Mouse (Mus musculus) liver, embryonic 14.5 days (tissue): ENCODE measurements around the gene Lrrc4. TPM values are rescaled to one million over a fixed set of nuclear protein-coding genes. Genes with fewer than 3 reads are reported as not detected.
A peak's percentile ranks its signal among the peaks of the same experiment; 100 is the strongest.

Experiments used
- ATAC-seq: fragments of 200-750 bp; cut with Nextera tagmentation; 2 replicates; pipeline ENCODE4 v1.8.0; 2017; ENCODE audit warnings: moderate number of reproducible peaks, mild to moderate bottlenecking, moderate library complexity; ENCODE audit not compliant: insufficient read depth
- DNase-seq, 3 experiments: peaks; one replicate each; pipeline ENCODE4 v3.0.0-alpha.2; 2012 to 2013; ENCODE audit warnings: low read depth in 3 of 3, low spot score in 3 of 3
- H3K27ac ChIP-seq: fragments of 300-500 bp; sonication (generic); 2 replicates; pipeline ENCODE4 v1.5.1; 2014; ENCODE audit warnings: moderate library complexity, mild to moderate bottlenecking, control low read depth, inconsistent platforms
- H3K27me3 ChIP-seq: fragments of 300-500 bp; sonication (generic); 2 replicates; pipeline ENCODE4 v1.6.1; 2014; ENCODE audit warnings: mild to moderate bottlenecking, low read length, moderate library complexity; ENCODE audit not compliant: control insufficient read depth, insufficient read depth
- H3K36me3 ChIP-seq: fragments of 300-500 bp; sonication (generic); replicated peaks from 2 replicates; pipeline ENCODE4 v1.6.1; 2014; ENCODE audit warnings: low read depth; ENCODE audit not compliant: control insufficient read depth, insufficient read depth
- H3K4me1 ChIP-seq, 2 experiments: fragments of 200-500 bp in 1 of 2; fragments of 300-500 bp in 1 of 2; sonication (generic) in 1 of 2; replicated peaks; 2 replicates each; pipeline ENCODE4 v1.6.1; 2012 to 2014; ENCODE audit warnings: antibody characterized with exemption in 1 of 2, inconsistent platforms in 1 of 2, low read length in 1 of 2; ENCODE audit not compliant: control insufficient read depth in 2 of 2, insufficient read depth in 2 of 2
- H3K4me2 ChIP-seq: fragments of 300-500 bp; sonication (generic); 2 replicates; pipeline ENCODE4 v1.6.1; 2014; ENCODE audit warnings: low read depth, mild to moderate bottlenecking, control low read depth, moderate library complexity
- H3K4me3 ChIP-seq, 2 experiments: fragments of 200-500 bp in 1 of 2; fragments of 300-500 bp in 1 of 2; sonication (generic) in 1 of 2; 2 replicates each; pipeline ENCODE4 v1.5.1; 2012 to 2014; ENCODE audit warnings: low read depth in 2 of 2, low read length in 2 of 2, mild to moderate bottlenecking in 2 of 2, control low read depth in 1 of 2, inconsistent platforms in 1 of 2, moderate library complexity in 1 of 2; ENCODE audit not compliant: insufficient read depth in 1 of 2
- H3K9ac ChIP-seq: fragments of 300-500 bp; sonication (generic); replicated peaks from 2 replicates; pipeline ENCODE4 v1.6.1; 2014; ENCODE audit warnings: mild to moderate bottlenecking, control low read depth, moderate library complexity
- H3K9me3 ChIP-seq: fragments of 300-500 bp; sonication (generic); 2 replicates; pipeline ENCODE4 v1.6.1; 2016; ENCODE audit warnings: low read length, mixed read lengths; ENCODE audit not compliant: control insufficient read depth
- CTCF ChIP-seq: IDR thresholded peaks from 2 replicates; pipeline ENCODE4 v1.5.1; 2016; ENCODE audit warnings: antibody characterized with exemption, low read depth, control low read depth
- EP300 ChIP-seq: IDR thresholded peaks from 2 replicates; pipeline ENCODE4 v1.6.1; 2016; ENCODE audit warnings: antibody characterized with exemption, low read depth
- WGBS: fragments of 180-500 bp; shearing (Covaris S2); extraction: QIAGEN DNeasy Blood & Tissue Kit; methylation state at CpG from one replicate; pipeline ENCODE4 v1.1.7; 2014; ENCODE audit not compliant: insufficient replicate concordance; 5-methylcytosine and 5-hydroxymethylcytosine counted together
- polyA plus RNA-seq, 2 experiments: library from polyadenylated mRNA; depleted of rRNA in 1 of 2; stranded (reverse) in 1 of 2; unstranded in 1 of 2; fragments of >200 nt; fragmentation: Nextera tagmentation in 1 of 2; extraction: Ambion mirVana in 1 of 2; gene quantifications; 2 replicates each; pipeline versions ENCODE4 v1.2.1 to v1.2.3; 2012 to 2014

The Lrrc4 gene
- polyA plus RNA-seq, 2 experiments = 0.06 to 0.10 TPM

DNA sequence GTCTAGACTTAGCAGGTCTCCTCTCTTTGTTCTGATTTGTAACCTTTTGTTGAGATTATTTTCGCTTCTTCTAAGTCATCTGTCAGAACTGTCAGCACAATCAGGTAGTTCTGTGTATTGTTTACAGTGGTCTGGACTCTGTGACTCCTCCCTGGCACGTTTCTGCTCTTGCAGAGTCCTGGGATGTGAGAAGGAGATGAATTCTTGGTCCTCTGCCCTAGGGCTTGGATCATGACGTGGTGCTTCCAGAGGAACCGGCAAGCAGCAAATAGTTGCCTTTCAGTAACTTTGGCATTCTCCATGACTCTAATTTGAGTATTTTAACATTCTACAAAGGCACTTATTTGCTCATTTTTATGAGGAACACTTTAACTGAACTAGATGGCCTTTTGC is 113.7 kb downstream of the Lrrc4 start:
- Histone ChIP-seq H3K4me3 (no peak overlapping the region), H3K9me3 (no peaks in the 10 kb centered on the region), H3K27ac (no peak overlapping the region), H3K4me2 (no peak overlapping the region), H3K36me3 (no peaks in the 10 kb centered on the region), H3K27me3 (no peaks in the 10 kb centered on the region), H3K9ac (no peak overlapping the region), H3K4me1 (peaks cover 0 to under 1% of the 10 kb centered on the region in 2 experiments; a peak in 1 of 4 replicates)
- no peak for TF ChIP-seq CTCF
- no peak for TF ChIP-seq EP300
- DNase-seq = no peak
- ATAC-seq = no peak
- WGBS = 60% methylated on average over 4 of the region's 4 CpGs

DNA sequence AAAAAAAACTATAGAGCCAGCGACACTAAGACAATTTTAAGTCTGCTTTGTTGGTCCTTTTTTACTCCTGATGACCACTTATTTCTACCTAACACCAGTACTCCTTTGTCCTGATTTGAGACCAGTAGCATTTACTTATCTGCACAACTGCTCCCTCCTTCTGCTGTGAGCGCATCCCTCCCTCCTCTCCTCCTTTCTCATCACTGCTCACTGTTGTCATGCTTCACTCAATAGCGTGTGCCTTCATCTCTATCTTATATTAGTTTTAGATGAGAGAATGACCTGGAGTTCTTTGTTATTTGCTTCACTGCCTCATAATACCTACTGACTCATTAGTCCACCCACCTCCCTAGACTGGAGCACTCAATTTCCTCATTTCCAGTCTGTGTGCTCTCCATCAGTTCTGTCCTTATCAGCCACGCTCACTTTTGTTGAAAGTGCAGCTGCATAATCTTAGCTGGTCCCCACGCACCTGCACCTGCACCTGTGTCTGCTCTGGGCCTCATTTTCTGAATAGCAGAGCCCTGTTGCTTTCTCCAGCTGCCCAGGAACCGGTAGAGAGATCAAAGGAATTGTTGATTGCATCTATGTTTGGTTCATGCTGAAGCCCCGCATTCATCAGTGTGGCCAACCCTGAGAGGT is 114.2 kb downstream of the Lrrc4 start:
- Histone ChIP-seq H3K4me1 (peaks cover 0 to 5% of the 10 kb centered on the region in 2 experiments; a peak in 1 of 4 replicates), H3K27ac (no peak overlapping the region), H3K9ac (no peak overlapping the region), H3K4me3 (no peak overlapping the region), H3K4me2 (no peak overlapping the region), H3K9me3 (no peaks in the 10 kb centered on the region), H3K36me3 (no peaks in the 10 kb centered on the region), H3K27me3 (no peaks in the 10 kb centered on the region)
- ATAC-seq = no peak
- TF ChIP-seq EP300 (no peak), CTCF (no peak)
- no peak for DNase-seq
- 61% methylated on average over 7 of the region's 7 CpGs for WGBS

DNA sequence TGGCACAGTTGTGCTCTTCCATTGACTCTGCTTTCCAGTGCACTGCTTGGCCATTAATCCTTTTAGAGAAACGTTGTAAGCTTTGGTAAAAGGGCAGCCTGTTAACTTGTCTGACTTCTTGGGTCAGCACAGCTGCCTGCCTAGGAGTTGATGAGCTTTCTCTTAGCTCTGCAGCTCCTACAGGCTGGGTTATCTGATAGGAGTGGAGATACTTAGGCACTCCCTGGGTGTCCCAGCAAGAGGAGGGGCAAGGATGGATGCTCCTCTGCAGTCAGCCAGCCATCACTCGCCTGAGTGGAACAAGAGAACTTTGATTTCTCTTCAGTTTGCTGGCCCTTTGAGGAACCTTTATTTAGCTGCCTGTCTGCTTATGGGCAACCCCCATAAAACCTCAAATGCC is 121.5 kb downstream of the Lrrc4 start:
- H3K4me3 ChIP-seq = no peak overlapping the region
- H3K4me2 ChIP-seq = peak overlapping the region; percentile 6
- no peak overlapping the region for H3K9ac ChIP-seq
- H3K27me3 ChIP-seq = no peaks in the 10 kb centered on the region
- DNase-seq (peak in 2 of 3 experiments; percentile 24 to 38), ATAC-seq (peak; percentile 47)
- peaks cover 39 to 51% of the 10 kb centered on the region in 2 experiments for H3K4me1 ChIP-seq
- H3K27ac ChIP-seq = no peak overlapping the region
- H3K36me3 ChIP-seq = no peaks in the 10 kb centered on the region
- TF ChIP-seq CTCF (no peak), EP300 (no peak)
- 31% methylated on average over 2 of the region's 2 CpGs for WGBS
- no peaks in the 10 kb centered on the region for H3K9me3 ChIP-seq

DNA sequence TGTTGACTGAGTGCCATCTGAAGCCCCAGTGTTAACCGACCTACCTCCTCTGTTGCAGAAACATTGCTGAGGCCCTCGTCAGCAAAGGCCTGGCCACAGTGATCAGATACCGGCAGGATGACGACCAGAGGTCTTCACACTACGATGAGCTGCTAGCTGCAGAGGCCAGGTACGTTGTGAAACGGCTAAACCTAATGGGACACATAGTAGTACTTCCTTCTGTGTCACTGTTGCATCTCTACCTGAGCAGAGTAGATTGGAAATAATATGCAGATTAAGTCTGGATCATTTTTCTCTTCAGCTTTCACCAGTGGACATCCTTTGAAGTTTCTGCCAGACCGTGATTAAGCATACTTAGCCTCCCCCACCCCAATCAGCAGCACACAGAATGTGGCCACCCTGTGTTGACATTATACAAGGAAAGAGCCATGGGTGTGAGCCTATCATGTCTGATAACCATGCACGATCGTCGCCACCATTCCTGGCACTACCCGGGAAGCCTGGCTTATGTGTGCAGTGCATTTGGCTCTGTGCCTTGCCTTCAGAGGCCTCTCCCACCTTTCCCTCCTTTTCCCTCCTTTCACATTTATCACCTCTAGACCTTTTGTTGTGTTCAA is 124.5 kb downstream of the Lrrc4 start:
- peaks cover 44 to 52% of the 10 kb centered on the region in 2 experiments for H3K4me1 ChIP-seq
- H3K27ac ChIP-seq = peak overlapping the region; percentile 57
- peak overlapping the region; percentile 42 for H3K4me2 ChIP-seq
- WGBS = 28% methylated on average over 12 of the region's 12 CpGs
- ATAC-seq = peak; percentile 86
- H3K4me3 ChIP-seq = no peak overlapping the region
- no peaks in the 10 kb centered on the region for H3K36me3 ChIP-seq
- DNase-seq = peak; percentile 58 to 69 (median 61)
- no peaks in the 10 kb centered on the region for H3K27me3 ChIP-seq
- 0 out of 2 replicates have a peak overlapping the region, but pooled peaks have one; percentile 28 for H3K9ac ChIP-seq
- TF ChIP-seq CTCF = no peak
- TF ChIP-seq EP300 = peak; percentile 88
- H3K9me3 ChIP-seq = no peaks in the 10 kb centered on the region

DNA sequence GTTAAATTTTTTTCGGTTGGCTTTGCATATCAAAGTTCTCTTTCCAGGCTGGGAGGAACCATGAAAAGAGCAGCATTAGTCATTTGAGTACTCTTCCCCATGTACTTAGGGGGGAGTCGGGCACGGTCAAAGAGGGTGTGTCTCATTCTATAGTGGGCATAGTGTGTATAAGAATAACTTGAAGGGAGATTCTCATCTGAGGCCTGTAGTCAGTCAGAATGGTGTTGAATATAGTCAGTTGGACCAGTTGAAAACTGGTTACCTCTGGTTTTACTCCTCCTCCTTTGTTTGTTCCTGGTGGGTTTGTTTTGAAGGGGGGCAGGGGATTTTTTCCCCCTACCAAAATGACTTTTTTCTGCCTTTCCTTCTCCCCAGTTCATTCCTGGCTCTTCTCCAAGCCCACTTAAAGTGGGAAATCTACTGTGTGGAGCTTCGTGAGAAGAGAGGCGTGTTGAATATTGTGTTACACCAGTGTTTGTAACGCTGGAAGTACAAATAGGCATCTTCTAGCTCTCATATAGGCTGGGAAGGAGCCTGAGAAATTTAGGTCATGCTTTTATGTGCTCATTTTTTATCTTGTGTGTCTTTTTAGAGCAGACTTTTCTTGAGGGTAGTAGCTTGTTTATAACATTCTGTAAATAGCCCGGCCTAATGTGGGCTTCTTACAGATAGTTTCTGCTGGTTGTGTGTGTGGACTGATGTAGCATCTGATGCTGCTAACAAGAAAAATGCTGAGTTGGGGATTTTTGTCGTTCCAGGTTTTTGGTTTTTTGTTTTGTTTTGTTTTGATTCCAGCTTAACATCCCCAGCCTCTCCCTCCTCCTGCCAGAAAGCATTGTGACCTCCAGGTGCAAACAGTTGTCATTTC is 125.2 kb downstream of the Lrrc4 start:
- H3K4me2 ChIP-seq = peak overlapping the region; percentile 42

More for the DNA sequence above, 125.2 kb downstream of the Lrrc4 start:
- Histone ChIP-seq H3K27me3 (no peaks in the 10 kb centered on the region), H3K4me3 (no peak overlapping the region), H3K27ac (peak overlapping the region; percentile 57), H3K36me3 (no peaks in the 10 kb centered on the region), H3K4me1 (peaks cover 44 to 52% of the 10 kb centered on the region in 2 experiments), H3K9me3 (no peaks in the 10 kb centered on the region), H3K9ac (0 out of 2 replicates have a peak overlapping the region, but pooled peaks have one; percentile 28)
- DNase-seq (no peak), ATAC-seq (no peak)
- WGBS = 74% methylated on average over 8 of the region's 8 CpGs
- TF ChIP-seq CTCF (no peak), EP300 (no peak)
